Mouse (Mus musculus) intestine, embryonic 16.5 days (tissue): ENCODE results near the gene Tbc1d10c. TPM values are rescaled to one million over a fixed set of nuclear protein-coding genes. Genes with fewer than 3 reads are reported as not detected.

Experiments
- ATAC-seq: fragments of 200-750 bp; cut with Nextera tagmentation; 2 replicates; pipeline ENCODE4 v1.8.0; 2017; ENCODE audit warnings: moderate TSS enrichment, moderate library complexity
- H3K27ac ChIP-seq: fragments of 300-500 bp; sonication (generic); 2 replicates; pipeline ENCODE4 v1.5.1; 2014; ENCODE audit warnings: mild to moderate bottlenecking, low read length
- H3K27me3 ChIP-seq: fragments of 300-500 bp; sonication (generic); replicated peaks from 2 replicates; pipeline ENCODE4 v1.6.1; 2014; ENCODE audit warnings: low read length, control low read depth, mixed read lengths; ENCODE audit not compliant: control insufficient read depth, insufficient read depth
- H3K36me3 ChIP-seq: fragments of 300-500 bp; sonication (generic); 2 replicates; pipeline ENCODE4 v1.6.1; 2014; ENCODE audit warnings: low read length, control low read depth; ENCODE audit not compliant: control insufficient read depth, insufficient read depth
- H3K4me1 ChIP-seq: fragments of 300-500 bp; sonication (generic); 2 replicates; pipeline ENCODE4 v1.6.1; 2014; ENCODE audit warnings: low read length, control low read depth, mixed read lengths; ENCODE audit not compliant: control insufficient read depth, insufficient read depth
- H3K4me2 ChIP-seq: fragments of 300-500 bp; sonication (generic); 2 replicates; pipeline ENCODE4 v1.6.1; 2014; ENCODE audit warnings: low read depth, low read length, control low read depth
- H3K4me3 ChIP-seq: fragments of 300-500 bp; sonication (generic); 2 replicates; pipeline ENCODE4 v1.5.1; 2014; ENCODE audit warnings: mild to moderate bottlenecking, low read length
- H3K9ac ChIP-seq: fragments of 300-500 bp; sonication (generic); 2 replicates; pipeline ENCODE4 v1.6.1; 2014; ENCODE audit warnings: low read depth, low read length
- H3K9me3 ChIP-seq: fragments of 300-500 bp; sonication (generic); 2 replicates; pipeline ENCODE4 v1.6.1; 2016; ENCODE audit warnings: low read length, control low read depth; ENCODE audit not compliant: control insufficient read depth
- WGBS: fragments of 180-500 bp; shearing (Covaris S2); extraction: QIAGEN DNeasy Blood & Tissue Kit; methylation state at CpG from one replicate; pipeline ENCODE4 v1.1.7; 2014; 5-methylcytosine and 5-hydroxymethylcytosine counted together
- polyA plus RNA-seq: library from polyadenylated mRNA; unstranded; fragments of >200 nt; fragmentation: Nextera tagmentation; extraction: Ambion mirVana; gene quantifications from 2 replicates; pipeline ENCODE4 v1.2.1, GENCODE M21; 2015

Gene Tbc1d10c
- polyA plus RNA-seq, 1 experiment from 2014 or later: 4.0 TPM

DNA sequence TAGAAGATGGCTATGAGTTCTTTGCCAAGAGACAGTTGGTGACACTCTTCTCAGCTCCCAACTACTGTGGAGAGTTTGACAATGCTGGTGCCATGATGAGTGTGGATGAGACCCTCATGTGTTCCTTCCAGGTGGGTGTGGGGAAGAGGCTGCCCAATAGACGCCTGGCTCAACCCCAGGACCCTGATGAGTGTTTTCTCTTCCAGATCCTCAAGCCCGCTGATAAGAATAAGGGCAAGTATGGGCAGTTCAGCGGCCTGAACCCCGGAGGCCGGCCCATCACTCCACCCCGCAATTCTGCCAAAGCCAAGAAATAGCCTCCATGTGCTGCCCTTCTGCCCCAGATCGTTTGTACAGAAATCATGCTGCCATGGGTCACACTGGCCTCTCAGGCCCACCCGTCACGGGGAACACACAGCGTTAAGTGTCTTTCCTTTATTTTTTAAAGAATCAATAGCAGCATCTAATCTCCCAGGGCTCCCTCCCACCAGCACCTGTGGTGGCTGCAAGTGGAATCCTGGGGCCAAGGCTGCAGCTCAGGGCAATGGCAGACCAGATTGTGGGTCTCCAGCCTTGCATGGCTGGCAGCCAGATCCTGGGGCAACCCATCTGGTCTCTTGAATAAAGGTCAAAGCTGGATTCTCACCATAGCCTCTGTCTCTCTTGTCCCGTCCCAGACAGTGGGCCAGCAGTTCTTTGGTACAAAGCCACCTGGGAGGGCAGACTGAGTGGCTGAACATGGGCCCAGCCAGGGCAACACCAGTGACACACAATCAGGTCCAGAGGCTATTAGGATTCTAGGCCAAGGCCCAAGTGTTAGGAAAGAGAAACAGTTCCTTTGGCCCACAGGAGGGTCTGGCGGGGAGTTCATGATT is 3.9 kb upstream of the Tbc1d10c start:
- Histone ChIP-seq H3K9ac (no peak overlapping the region), H3K27ac (no peak overlapping the region), H3K4me3 (no peak overlapping the region), H3K9me3 (no peaks in the 10 kb centered on the region), H3K27me3 (no peaks in the 10 kb centered on the region), H3K4me2 (no peak overlapping the region), H3K4me1 (peaks cover 47% of the 10 kb centered on the region), H3K36me3 (peaks cover 23% of the 10 kb centered on the region; the same call in 1 of the 2 replicates)
- 74% methylated on average over 12 of the region's 12 CpGs for WGBS
- no peak for ATAC-seq

- peaks cover 22% of the 10 kb centered on the region; the same call in 1 of the 2 replicates for H3K36me3 ChIP-seq
Measured at GRCm38 (mm10) chr19:4194021-4194724, 3.1 kb upstream of the Tbc1d10c start.

DNA sequence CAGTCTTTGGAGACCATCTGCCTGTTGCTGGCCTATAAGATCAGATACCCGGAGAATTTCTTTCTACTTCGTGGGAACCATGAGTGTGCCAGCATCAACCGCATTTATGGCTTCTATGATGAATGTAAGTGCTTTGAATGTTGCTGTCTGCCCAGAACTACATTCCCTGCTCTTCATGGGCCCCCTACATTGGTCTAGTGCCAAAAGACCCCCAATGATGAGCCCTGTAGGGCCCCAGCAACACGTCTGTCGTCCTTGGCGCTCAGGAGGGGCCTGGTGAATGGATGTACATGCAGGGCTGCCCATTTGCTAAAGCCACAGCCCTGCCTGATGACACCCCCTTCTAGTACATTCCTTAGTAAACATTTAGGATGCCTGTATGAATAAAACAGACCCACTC is 2.0 kb upstream of the Tbc1d10c start:
- Histone ChIP-seq H3K4me1 (peaks cover 47% of the 10 kb centered on the region), H3K9me3 (no peaks in the 10 kb centered on the region), H3K36me3 (peaks cover 22% of the 10 kb centered on the region; the same call in 1 of the 2 replicates), H3K4me3 (peak overlapping the region; percentile 95), H3K27me3 (no peaks in the 10 kb centered on the region), H3K9ac (peak overlapping the region; percentile 99), H3K4me2 (peak overlapping the region; percentile 74), H3K27ac (peak overlapping the region; percentile 97; the same call in 1 of the 2 replicates)
- ATAC-seq: no peak
- WGBS: 49% methylated on average over 6 of the region's 6 CpGs

More at GRCm38 (mm10) chr19:4194021-4194724, 3.1 kb upstream of the Tbc1d10c start:
- Histone ChIP-seq H3K9me3 (no peaks in the 10 kb centered on the region), H3K4me1 (peaks cover 47% of the 10 kb centered on the region), H3K27ac (no peak overlapping the region), H3K4me3 (no peak overlapping the region), H3K4me2 (no peak overlapping the region), H3K27me3 (no peaks in the 10 kb centered on the region), H3K9ac (no peak overlapping the region)
- ATAC-seq: no peak
- 79% methylated on average over 8 of the region's 8 CpGs for WGBS

- ATAC-seq: peak; percentile 54
Measured at GRCm38 (mm10) chr19:4192251-4192985, 1.3 kb upstream of the Tbc1d10c start.

DNA sequence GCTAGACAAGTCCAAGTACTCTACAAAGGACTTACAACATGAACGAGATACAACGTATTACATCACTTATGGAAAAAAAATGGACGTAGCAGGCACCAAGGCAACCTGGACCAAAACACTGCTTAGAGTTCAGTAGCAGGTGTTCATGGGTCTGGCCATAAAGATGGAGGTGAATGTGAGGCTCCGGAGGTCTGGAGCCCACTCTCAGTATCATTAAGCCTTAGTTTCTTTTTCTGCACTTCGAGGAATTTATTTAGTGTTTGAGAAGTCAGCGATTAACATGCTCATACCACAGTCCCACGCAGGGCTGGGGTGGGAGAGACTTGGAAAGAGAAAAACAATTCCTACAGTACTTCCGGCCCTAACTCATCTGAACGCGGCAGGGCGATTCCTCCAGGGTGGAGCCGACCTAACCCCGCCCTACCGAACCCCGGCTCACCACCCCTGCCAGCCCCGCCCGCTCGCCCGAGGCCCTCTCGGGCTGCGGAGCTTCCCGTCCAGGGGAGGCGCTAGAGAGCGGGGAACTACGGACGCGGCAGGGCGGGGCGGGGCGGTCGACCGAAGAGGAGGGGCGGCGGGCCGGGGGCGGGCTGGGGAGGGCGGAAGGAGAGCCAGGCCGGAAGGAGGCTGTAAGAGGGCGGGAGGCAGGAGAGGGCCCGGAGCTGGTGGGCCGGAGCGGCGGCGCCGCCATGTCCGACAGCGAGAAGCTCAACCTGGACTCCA is 605 bp upstream of the Tbc1d10c start, which contains the start of gene Ppp1ca:
Gene Ppp1ca, plus strand, starts transcription at position 538 of the 723 bp plus-strand sequence.
- ATAC-seq: peak; percentile 95

More at GRCm38 (mm10) chr19:4192251-4192985, 1.3 kb upstream of the Tbc1d10c start:
- Histone ChIP-seq H3K27ac (peak overlapping the region; percentile 97), H3K27me3 (no peaks in the 10 kb centered on the region), H3K9me3 (no peaks in the 10 kb centered on the region), H3K4me1 (peaks cover 46% of the 10 kb centered on the region), H3K4me2 (peak overlapping the region; percentile 74), H3K4me3 (peak overlapping the region; percentile 95), H3K36me3 (peaks cover 20% of the 10 kb centered on the region; the same call in 1 of the 2 replicates), H3K9ac (peak overlapping the region; percentile 99)
- WGBS: under 1% methylated on average over 51 of the region's 52 CpGs

GRCm38 (mm10) chr19:4189051-4189620 is 1.9 kb downstream of the Tbc1d10c start:
- Histone ChIP-seq H3K27me3 (no peaks in the 10 kb centered on the region), H3K4me2 (no peak overlapping the region), H3K9ac (no peak overlapping the region), H3K36me3 (0 out of 2 replicates have a peak, but pooled peaks cover 6% of the 10 kb centered on the region), H3K9me3 (no peaks in the 10 kb centered on the region), H3K4me3 (no peak overlapping the region), H3K27ac (no peak overlapping the region), H3K4me1 (peaks cover 27% of the 10 kb centered on the region)
- no peak for ATAC-seq
- 90% methylated on average over 12 of the region's 12 CpGs for WGBS

More for the DNA sequence above, 605 bp upstream of the Tbc1d10c start, which contains the start of gene Ppp1ca:
- H3K4me1 ChIP-seq: peaks cover 40% of the 10 kb centered on the region
- peaks cover 17% of the 10 kb centered on the region; the same call in 1 of the 2 replicates for H3K36me3 ChIP-seq
- H3K4me3 ChIP-seq: peak within 1 kb of the TSS; percentile 95
- no peaks in the 10 kb centered on the region for H3K27me3 ChIP-seq
- WGBS: 4% methylated on average over 33 of the region's 47 CpGs
- H3K4me2 ChIP-seq: peak within 1 kb of the TSS; percentile 74
- peak within 1 kb of the TSS; percentile 97 for H3K27ac ChIP-seq
- no peaks in the 10 kb centered on the region for H3K9me3 ChIP-seq
- peak within 1 kb of the TSS; percentile 99 for H3K9ac ChIP-seq

GRCm38 (mm10) chr19:4187303-4187702 is 3.8 kb downstream of the Tbc1d10c start:
- H3K36me3 ChIP-seq: no peaks in the 10 kb centered on the region
- no peak for ATAC-seq
- 79% methylated on average over 3 of the region's 3 CpGs for WGBS

More at GRCm38 (mm10) chr19:4187303-4187702, 3.8 kb downstream of the Tbc1d10c start:
- Histone ChIP-seq H3K27ac (no peak overlapping the region), H3K9me3 (no peaks in the 10 kb centered on the region), H3K27me3 (no peaks in the 10 kb centered on the region), H3K4me3 (no peak overlapping the region), H3K4me1 (peaks cover 15% of the 10 kb centered on the region), H3K9ac (no peak overlapping the region), H3K4me2 (no peak overlapping the region)
